Comparison of ENCODE assay signal across 16 mouse cellular contexts in genomic region chrX:159169200-159169599, GRCm38 (mm10).
"Had no signal": no experiment of that assay in that cellular context is flagged by ENCODE, and none has a peak within 500 bp of the region (broad histone marks: within the 10 kb centered on the region; RNA-seq: fewer than 3 reads in every experiment).

No protein-coding gene starts in this region.

- H3K27me3 ChIP-seq: neural tube, embryonic 13.5 days; neural tube, embryonic 15.5 days; stomach, embryonic 15.5 days had no signal

- H3K9ac ChIP-seq: neural tube, embryonic 13.5 days; neural tube, embryonic 15.5 days; stomach, embryonic 15.5 days had no signal

- H3K36me3 ChIP-seq: neural tube, embryonic 13.5 days; neural tube, embryonic 15.5 days; stomach, embryonic 15.5 days had no signal

- H3K4me1 ChIP-seq: neural tube, embryonic 13.5 days; neural tube, embryonic 15.5 days; stomach, embryonic 15.5 days had no signal

- H3K4me3 ChIP-seq: neural tube, embryonic 13.5 days; neural tube, embryonic 15.5 days; stomach, embryonic 15.5 days had no signal

- DNase-seq: retina, postnatal 1 day; right cerebral cortex, adult 18-20 months; right cerebral cortex, postnatal 14 days; right cerebral cortex, postnatal 25 days; right cerebral cortex, postnatal 4 days; spleen, adult 18-20 months; thymus, adult 18-20 months; thymus, adult 2 months; thymus, postnatal 14 days; thymus, postnatal 25 days; thymus, postnatal 36 days; thymus, postnatal 4 days had no signal

- H3K9me3 ChIP-seq: neural tube, embryonic 13.5 days; neural tube, embryonic 15.5 days; stomach, embryonic 15.5 days had no signal

- H3K27ac ChIP-seq: neural tube, embryonic 13.5 days; neural tube, embryonic 15.5 days; stomach, embryonic 15.5 days; stomach, postnatal 0 days had no signal

- H3K4me2 ChIP-seq: neural tube, embryonic 13.5 days; neural tube, embryonic 15.5 days; stomach, embryonic 15.5 days had no signal
